Mouse (Mus musculus) brain, embryonic 14.5 days (tissue): ENCODE measurements around the gene Msh4. TPM values are rescaled to one million over a fixed set of nuclear protein-coding genes. Genes with fewer than 3 reads are reported as not detected.
A peak's percentile ranks its signal among the peaks of the same experiment; 100 is the strongest.

Experiments
- DNase-seq: peaks from one replicate; pipeline ENCODE4 v3.0.0-alpha.2; 2011; ENCODE audit warnings: low read depth
- CTCF ChIP-seq: fragments of 200-500 bp; IDR thresholded peaks from 2 replicates; pipeline ENCODE4 v1.5.1; 2012; ENCODE audit warnings: inconsistent platforms, mild to moderate bottlenecking, moderate library complexity, borderline replicate concordance; ENCODE audit not compliant: insufficient read depth, insufficient read length; ENCODE audit errors: extremely low read depth
- POLR2A ChIP-seq: fragments of 200-500 bp; IDR thresholded peaks from 2 replicates; pipeline ENCODE4 v1.6.1; 2012; ENCODE audit warnings: mild to moderate bottlenecking, inconsistent platforms, borderline replicate concordance; ENCODE audit not compliant: poor library complexity, insufficient read depth, insufficient read length, severe bottlenecking; ENCODE audit errors: extremely low read depth
- polyA plus RNA-seq: library from polyadenylated mRNA; depleted of rRNA; stranded (reverse); fragments of >200 nt; gene quantifications from 2 replicates; pipeline ENCODE4 v1.2.3, GENCODE M21; 2012

The Msh4 gene
- polyA plus RNA-seq, 1 experiment: 0.22 TPM

DNA sequence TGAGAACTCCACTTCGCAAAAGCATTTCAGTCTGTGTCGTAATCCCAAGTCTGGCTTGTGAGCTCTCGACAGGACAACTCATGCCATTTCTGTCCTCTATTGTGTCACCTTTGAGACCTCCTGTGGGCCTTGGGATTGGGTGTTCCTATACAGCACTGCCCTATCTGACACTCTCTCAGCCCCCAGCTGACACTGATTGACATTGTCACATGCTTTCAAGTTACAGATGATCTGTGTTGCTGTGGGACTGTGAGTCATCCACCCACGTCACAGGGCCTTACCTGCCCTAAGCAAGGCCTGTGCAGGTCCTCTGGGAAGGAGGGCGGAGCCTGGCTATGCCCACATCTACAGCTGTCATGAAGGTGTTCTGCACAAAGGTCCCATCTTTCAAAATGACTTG, 26.5 kb upstream of the Msh4 start:
- no peak for TF ChIP-seq POLR2A
- no peak for TF ChIP-seq CTCF
- no peak for DNase-seq

DNA sequence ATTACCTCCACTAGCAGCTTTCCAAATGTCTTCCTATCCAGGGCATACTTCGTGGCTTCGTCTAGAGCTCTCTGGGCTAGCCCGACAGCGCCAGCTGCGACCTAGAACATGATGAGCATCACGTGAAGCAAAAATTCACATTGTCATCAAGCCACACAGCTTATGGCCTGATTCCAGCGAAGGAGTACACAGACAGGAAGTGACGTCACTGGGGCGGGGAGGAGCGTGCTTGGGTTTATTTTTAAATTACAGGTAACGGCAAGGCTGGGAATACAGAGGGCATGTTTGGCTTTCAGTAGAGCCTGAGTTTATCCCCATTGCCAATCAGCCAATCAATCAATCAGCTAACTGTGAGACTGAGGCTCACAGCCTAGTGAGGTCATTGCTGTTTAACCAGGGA, 23.6 kb upstream of the Msh4 start:
- DNase-seq: no peak
- TF ChIP-seq POLR2A: no peak

DNA sequence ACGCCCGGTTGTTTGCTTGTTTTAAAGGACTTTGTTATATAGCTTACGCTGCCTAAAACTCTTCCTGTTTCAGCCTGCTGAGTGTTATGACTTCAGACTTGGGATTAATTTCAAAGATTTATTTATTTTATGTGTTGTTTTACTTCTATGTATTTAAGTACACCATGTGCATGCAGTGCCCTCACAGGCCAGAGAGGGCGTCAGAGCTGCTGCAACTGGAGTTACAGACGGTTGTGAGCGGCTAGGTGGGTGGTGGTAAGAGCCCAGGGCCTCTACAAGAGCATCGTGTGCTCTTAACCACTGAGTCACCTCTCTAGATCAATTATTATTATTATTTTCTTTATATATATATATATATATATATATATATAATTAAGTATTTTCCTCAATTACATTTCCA, 20.4 kb upstream of the Msh4 start:
- TF ChIP-seq CTCF (peak; percentile 18; the same call in 1 of the 2 replicates), POLR2A (no peak)
- DNase-seq: no peak

DNA sequence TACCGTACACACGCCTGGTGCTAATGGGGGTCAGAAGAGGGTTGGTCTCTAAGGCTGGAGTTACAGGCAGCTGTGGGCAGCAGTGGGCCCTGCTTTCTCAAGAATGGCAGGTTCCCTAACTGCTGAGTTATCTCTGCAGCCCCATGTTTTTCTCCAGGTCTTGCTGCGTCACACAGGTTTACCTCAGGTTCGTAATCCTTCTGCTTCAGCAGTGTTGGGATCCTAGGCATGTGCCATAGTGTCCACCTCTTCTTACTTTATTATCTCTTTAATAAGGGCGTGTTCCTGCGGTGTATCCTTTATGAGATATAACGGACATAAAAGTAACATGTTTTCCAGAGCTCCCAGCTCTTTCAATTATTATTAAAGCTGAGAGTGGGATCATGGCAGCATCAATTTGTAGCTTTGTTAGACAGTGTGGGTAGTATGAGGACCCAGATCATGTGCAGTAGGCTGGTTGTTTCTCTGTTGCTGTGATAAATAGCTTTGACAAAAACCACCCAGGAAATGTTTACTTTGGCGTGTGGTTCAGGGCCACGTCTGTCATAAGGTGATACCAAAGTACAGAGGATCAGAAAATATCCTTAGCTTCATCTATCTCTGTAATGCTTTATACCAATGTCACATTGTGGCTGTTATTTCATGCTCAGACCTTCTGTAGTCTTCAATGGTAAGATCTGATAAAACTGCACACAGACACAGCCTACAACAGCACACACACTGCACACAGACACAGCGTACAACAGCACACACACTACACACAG, 15.4 kb upstream of the Msh4 start:
- no peak for DNase-seq
- TF ChIP-seq CTCF: no peak
- TF ChIP-seq POLR2A: no peak

DNA sequence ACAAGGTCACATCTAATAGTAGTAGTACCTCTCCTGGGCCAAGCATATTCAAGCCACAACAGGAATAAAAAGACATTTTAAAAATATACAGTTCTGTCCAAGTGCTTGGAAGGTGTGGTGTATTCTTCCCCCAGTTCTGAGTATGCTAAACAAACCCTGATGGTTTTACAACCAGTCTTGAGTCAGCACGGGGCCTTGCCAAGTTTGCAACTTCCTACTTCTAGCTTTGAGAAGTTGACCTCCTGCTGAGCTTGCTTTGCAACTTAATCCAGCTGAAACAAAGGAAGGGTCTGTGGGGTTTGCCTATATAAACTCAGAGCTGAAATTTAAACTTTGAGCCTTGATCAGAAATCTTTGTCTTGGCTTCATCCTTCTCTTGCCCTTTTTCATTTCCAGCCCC, 11.3 kb upstream of the Msh4 start:
- peak; percentile 46 for DNase-seq
- TF ChIP-seq CTCF (no peak), POLR2A (no peak)

DNA sequence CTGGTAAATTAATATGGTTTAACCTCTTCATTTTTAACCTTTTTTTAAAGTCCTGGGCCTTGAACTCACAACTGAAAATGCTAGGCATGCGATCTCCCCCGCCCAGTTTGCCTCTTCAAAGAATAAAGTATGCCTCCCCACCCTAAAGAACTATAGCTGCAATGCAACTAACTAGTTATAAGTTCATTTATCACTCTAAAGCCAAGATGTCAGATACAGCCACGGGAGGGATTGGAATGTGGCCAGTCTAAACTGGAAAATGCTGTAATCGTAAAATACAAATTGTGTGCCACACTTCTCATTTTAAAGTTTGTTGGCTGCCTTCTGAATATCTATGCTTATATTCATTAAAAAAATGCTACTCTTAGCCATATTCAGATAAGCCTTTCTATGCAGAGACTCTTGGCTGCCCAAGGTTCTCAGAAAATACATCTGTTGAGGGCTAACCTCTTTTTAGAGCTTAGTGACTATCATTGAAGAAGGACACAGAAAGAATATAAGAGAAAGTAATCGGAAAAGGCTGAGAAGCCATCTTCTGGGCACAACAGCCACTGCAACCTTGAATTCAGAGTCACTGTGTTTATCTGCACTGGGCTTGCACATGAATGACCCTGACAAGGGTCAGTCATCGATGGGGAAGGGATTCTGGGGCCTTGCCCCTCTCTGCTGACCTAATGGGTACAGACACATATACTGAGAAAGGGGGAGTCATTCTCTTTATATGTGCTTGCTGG, 7.7 kb upstream of the Msh4 start:
- TF ChIP-seq CTCF (no peak), POLR2A (no peak)
- peak; percentile 10 for DNase-seq

DNA sequence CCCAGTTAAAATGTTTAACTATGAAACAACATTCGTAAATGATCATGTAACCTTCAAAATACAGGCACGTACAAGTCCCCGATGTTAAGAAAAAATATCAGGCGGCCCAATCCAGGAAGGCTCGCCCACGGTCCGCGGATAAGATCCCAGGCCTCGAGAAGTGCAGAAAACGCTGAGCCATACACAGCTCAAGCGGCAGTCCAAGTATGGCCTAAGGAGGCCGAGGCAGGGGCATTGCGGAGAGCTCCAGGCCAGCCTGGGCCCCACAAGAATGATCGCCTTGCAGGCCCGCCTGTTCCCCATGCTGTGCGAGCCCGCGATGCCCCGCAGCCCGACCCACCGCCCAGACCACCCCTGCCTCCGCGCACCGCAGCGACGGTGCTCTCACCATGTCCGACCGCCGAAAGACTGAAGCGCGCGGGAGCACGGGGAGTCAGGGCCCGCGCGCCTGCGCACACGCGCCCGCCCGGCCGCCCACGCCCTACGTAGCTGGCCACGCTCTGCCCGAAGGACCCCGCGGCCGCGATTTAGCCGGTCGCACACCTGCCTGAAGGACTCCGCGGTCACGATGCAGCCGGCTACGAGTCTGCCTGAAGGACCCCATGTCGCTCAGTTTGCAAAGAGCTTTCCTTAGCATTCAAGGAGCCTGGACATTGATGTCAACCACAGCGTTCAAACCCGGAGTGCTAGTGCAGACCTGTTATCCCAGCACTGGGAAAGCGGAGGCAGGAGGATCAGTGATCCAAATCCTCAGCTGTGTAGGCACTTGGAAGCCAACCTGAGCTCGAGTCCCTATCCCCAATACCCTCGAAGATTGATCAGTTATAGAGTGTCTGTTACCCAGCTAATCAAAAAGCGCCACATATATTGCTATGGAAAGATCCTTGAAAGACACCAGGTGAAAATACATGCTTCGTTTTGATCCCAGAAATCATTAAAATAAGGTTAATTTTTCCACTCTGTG, 6.9 kb upstream of the Msh4 start, which contains the start of gene Rabggtb:
Gene Rabggtb (minus strand): TSS at position 464 of the 964 bp plus-strand sequence.
- TF ChIP-seq POLR2A (peak; percentile 89), CTCF (no peak)
- peak; percentile 98 for DNase-seq

DNA sequence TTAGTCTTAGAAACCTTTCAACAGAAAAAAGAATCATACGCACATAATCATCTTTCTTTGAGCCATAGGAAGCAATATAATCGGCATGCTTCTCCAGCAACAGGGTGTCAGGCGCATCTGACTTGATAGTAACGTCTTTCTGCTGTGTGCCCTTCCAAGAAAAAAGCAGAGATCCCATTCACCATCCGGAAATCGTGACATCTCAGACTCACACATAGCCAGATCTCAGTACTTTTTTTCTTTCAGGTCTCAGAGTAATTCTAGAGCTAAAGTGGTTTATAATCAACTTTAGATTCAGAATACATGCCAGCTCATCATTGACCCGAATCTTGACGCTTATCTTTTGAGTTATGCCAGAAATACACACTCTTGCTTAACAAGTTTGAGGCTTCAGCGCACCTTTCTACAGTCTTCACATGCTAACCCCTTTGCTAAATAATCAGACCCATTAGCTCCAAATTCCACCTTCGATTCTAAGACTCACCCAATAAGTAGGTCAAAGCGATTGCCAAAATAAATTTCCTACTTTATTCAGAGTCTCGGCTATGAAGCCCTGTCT, 6.0 kb upstream of the Msh4 start:
- DNase-seq: no peak

DNA sequence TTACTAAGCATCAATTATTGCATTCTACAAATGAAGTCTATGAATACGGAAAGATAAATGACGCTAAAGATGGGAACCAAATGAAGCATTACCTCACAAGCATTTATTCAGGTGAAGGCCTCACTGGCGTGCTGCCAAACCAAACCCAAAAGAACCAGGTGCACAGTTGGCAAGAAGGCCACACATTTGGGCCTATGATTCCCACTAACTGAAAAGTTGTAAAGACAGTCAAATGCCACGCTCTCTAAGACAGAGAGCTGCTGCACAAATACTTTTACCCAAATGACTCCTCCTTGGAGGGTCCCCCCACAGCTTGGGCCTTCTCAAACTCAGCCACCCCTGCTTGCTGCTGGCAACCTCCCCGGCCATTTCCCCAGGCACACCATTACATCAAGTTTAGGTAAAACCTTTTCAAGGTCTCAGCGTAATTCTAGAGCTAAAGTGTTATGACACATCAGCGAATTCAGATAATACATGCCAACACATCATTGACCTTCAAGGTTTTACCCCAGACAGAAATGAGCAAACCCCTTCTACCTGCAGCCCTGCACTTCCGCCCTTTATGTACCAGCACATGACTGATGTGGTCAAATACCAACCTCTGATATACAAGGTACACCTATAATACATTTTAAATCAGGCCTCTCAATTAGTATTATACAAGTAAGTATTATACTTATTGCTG, 5.4 kb upstream of the Msh4 start:
- no peak for TF ChIP-seq POLR2A
- TF ChIP-seq CTCF: no peak
- no peak for DNase-seq

More for the DNA sequence above, 6.0 kb upstream of the Msh4 start:
- TF ChIP-seq POLR2A (no peak), CTCF (no peak)

DNA sequence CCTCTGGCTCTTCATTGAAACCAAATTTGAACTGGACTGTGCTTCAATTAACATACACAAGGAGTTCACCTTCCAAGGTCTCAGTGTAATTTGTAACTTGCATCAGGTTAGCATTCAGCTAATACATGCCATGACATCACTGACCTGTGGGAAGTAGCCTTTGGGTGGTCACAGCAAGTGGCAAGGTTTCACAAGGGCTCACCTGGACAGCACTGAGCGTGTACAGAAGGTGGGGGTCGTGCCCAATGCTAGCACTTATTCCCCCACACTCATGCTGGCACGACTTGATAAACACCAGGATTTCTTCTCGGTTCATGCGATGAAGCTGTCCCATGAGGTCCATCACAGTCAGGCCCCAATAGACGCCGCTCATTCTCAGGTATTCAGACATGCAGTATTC, 4.6 kb upstream of the Msh4 start:
- DNase-seq: no peak
- no peak for TF ChIP-seq CTCF
- no peak for TF ChIP-seq POLR2A
